8 mouse cellular contexts compared by ENCODE assay signal in the genomic region with DNA sequence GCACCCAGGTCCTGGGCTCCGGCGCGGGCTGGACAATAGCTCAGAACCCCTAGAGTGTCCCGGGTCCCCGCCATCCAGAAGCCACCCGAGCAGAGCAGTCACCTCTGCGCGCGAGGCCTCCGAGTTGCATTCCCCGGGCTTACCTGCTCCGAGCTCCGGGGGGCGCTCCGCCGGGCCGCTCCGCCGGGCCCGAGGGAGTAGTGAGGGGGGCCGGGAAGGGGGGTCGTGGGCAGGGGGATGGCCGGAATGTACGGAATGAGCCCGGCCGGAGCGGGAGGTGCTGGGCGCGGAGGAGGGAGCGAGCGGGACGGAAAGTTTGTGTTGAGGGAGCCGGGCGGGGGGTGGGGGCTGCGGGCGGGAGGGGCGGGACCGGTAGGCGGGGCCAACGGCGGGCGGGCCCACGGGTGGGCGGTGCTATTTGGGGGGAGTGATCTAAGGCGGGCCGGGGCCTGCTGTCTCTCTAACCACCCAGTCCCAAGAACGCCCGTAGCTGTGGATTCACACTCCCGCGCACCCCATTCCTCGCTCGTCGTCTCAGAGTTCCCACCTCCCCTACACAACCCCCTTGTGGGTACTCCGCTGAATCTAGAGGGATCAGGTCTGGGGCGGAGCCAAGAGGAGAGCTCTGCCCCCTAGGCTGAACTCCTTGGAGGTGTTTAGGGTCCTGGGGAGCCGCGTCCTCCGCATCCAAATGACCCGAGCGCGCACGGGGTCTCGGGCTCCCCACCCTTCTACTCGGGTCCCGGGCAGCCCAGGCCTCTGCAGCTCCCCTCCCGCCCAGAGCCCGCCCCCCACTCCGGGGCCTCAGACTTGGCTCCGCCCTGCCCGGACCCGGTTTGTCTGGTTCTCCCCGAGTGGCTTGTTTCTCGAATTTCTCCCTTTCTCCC. TPM values are rescaled to one million over a fixed set of nuclear protein-coding genes. Genes with fewer than 3 reads are reported as not detected.
DNase-seq lines count a peak whose midpoint lies in the region; ATAC-seq and TF ChIP-seq lines count a peak whose summit lies in the region.

TSS of gene Tead3 (minus strand) at position 352 of the 887 bp plus-strand sequence.

- H3K9me3 ChIP-seq in intestine, embryonic 14.5 days (ENCODE audit: control insufficient read depth, low read length): no peaks in the 10 kb centered on the region
- no peaks in the 10 kb centered on the region for H3K9me3 ChIP-seq in liver, embryonic 16.5 days (replicated peaks; ENCODE audit: control insufficient read depth, low read length)
- no peaks in the 10 kb centered on the region for H3K9me3 ChIP-seq in neural tube, embryonic 14.5 days (ENCODE audit: control insufficient read depth, low read length)

- H3K4me1 ChIP-seq in cerebellum, adult 2 months (ENCODE audit: control insufficient read depth, insufficient read depth, low read length): no peaks in the 10 kb centered on the region
- peaks cover 43% of the 10 kb centered on the region for H3K4me1 ChIP-seq in intestine, embryonic 14.5 days (replicated peaks; ENCODE audit: control insufficient read depth, insufficient read depth, low read length)
- H3K4me1 ChIP-seq in liver, embryonic 16.5 days (ENCODE audit: control insufficient read depth, low read depth, low read length): peaks cover 21% of the 10 kb centered on the region
- H3K4me1 ChIP-seq in neural tube, embryonic 14.5 days (ENCODE audit: control insufficient read depth, insufficient read depth, low read length): peaks cover 10% of the 10 kb centered on the region

- ATAC-seq in intestine, embryonic 14.5 days (replicated peaks; ENCODE audit: low FRiP score, low TSS enrichment, low read depth): peak; percentile 88
- ATAC-seq in liver, embryonic 16.5 days (ENCODE audit: low read depth): peak; percentile 75
- peak; percentile 80 for ATAC-seq in neural tube, embryonic 14.5 days (ENCODE audit: low read depth)

- H3K27ac ChIP-seq in cerebellum, adult 2 months (ENCODE audit: insufficient read depth, low read length): no peak within 1 kb of the TSS
- H3K27ac ChIP-seq in intestine, embryonic 14.5 days (ENCODE audit: low read depth): peak within 1 kb of the TSS; percentile 99
- peak within 1 kb of the TSS; percentile 57 for H3K27ac ChIP-seq in liver, embryonic 16.5 days (ENCODE audit: low read length)
- 0 out of 2 replicates have a peak within 1 kb of the TSS, but pooled peaks have one; percentile 16 for H3K27ac ChIP-seq in neural tube, embryonic 14.5 days (ENCODE audit: low read depth, low read length)

- H3K9ac ChIP-seq in intestine, embryonic 14.5 days (ENCODE audit: low read length): peak within 1 kb of the TSS; percentile 79
- peak within 1 kb of the TSS; percentile 63 for H3K9ac ChIP-seq in liver, embryonic 16.5 days (ENCODE audit: low read depth, low read length)
- peak within 1 kb of the TSS; percentile 53 for H3K9ac ChIP-seq in neural tube, embryonic 14.5 days (replicated peaks; ENCODE audit: low read depth, low read length)

- H3K4me3 ChIP-seq in cerebellum, adult 2 months (replicated peaks; ENCODE audit: insufficient read depth, low read depth, low read length): peak within 1 kb of the TSS; percentile 41
- peak within 1 kb of the TSS; percentile 82 for H3K4me3 ChIP-seq in intestine, embryonic 14.5 days (ENCODE audit: low read depth, low read length)
- H3K4me3 ChIP-seq in liver, embryonic 16.5 days (ENCODE audit: low read depth, low read length): peak within 1 kb of the TSS; percentile 69
- peak within 1 kb of the TSS; percentile 47 for H3K4me3 ChIP-seq in neural tube, embryonic 14.5 days (ENCODE audit: low read depth, low read length)

- TF ChIP-seq CTCF in cerebellum, adult 2 months (IDR thresholded peaks at IDR 0.05; ENCODE audit: borderline replicate concordance, insufficient read depth, low read depth, low read length): no peak
- no peak for TF ChIP-seq CTCF in brain, embryonic 14.5 days (IDR thresholded peaks at IDR 0.05; ENCODE audit: borderline replicate concordance, extremely low read depth, insufficient read depth, insufficient read length)

- H3K4me2 ChIP-seq in intestine, embryonic 14.5 days (ENCODE audit: low read length): peak within 1 kb of the TSS; percentile 94
- peak within 1 kb of the TSS; percentile 95 for H3K4me2 ChIP-seq in liver, embryonic 16.5 days (ENCODE audit: low read depth, low read length)
- peak within 1 kb of the TSS; percentile 74 for H3K4me2 ChIP-seq in neural tube, embryonic 14.5 days (ENCODE audit: low read depth, low read length)

- peaks cover 7% of the 10 kb centered on the region; the same call in 1 of the 2 replicates for H3K27me3 ChIP-seq in cerebellum, adult 2 months (ENCODE audit: control insufficient read depth, insufficient read depth, low read length)
- no peaks in the 10 kb centered on the region for H3K27me3 ChIP-seq in intestine, embryonic 14.5 days (replicated peaks; ENCODE audit: control insufficient read depth, insufficient read depth, low read length)
- peaks cover 40% of the 10 kb centered on the region for H3K27me3 ChIP-seq in liver, embryonic 16.5 days (ENCODE audit: control insufficient read depth, insufficient read depth, low read depth, low read length)
- peaks cover 11% of the 10 kb centered on the region for H3K27me3 ChIP-seq in neural tube, embryonic 14.5 days (ENCODE audit: control insufficient read depth, insufficient read depth, low read length)

- TF ChIP-seq POLR2A in cerebellum, adult 2 months (IDR thresholded peaks at IDR 0.05; ENCODE audit: borderline replicate concordance, insufficient read depth, low read length): no peak
- TF ChIP-seq POLR2A in brain, embryonic 14.5 days (IDR thresholded peaks at IDR 0.05; ENCODE audit: borderline replicate concordance, extremely low read depth, insufficient read depth, insufficient read length, poor library complexity, severe bottlenecking): no peak

- no peak for DNase-seq in cerebellum, adult 2 months
- no peak for DNase-seq in cerebellum, adult 11-12 months
- peak; percentile 84 for DNase-seq in brain, embryonic 14.5 days (ENCODE audit: low read depth)
- peak; percentile 84 to 86 for DNase-seq in gastrocnemius, postnatal 4 days (ENCODE audit: low spot score in 2 of 2)
- DNase-seq in intestine, embryonic 14.5 days (ENCODE audit: low spot score): peak; percentile 96
- DNase-seq in thymus, postnatal 25 days: peak; percentile 83

- no peaks in the 10 kb centered on the region for H3K36me3 ChIP-seq in intestine, embryonic 14.5 days (ENCODE audit: control insufficient read depth, insufficient read depth, low read length)
- H3K36me3 ChIP-seq in liver, embryonic 16.5 days (ENCODE audit: control insufficient read depth, insufficient read depth): no peaks in the 10 kb centered on the region
- H3K36me3 ChIP-seq in neural tube, embryonic 14.5 days (ENCODE audit: control insufficient read depth, insufficient read depth, low read length): no peaks in the 10 kb centered on the region

- WGBS in cerebellum, adult 2 months: under 1% methylated on average over 60 of the region's 73 CpGs
- WGBS in intestine, embryonic 14.5 days: under 1% methylated on average over 55 of the region's 73 CpGs
- under 1% methylated on average over 55 of the region's 73 CpGs for WGBS in liver, embryonic 16.5 days (ENCODE audit: insufficient replicate concordance)
- WGBS in neural tube, embryonic 14.5 days: under 1% methylated on average over 42 of the region's 73 CpGs

RNA-seq across cellular contexts. Expression of gene Tead3, which starts in this region (rescaled TPM):
- polyA plus RNA-seq in cerebellum, adult 2 months (2012; rRNA removed): 2.3 and 3.2 TPM in 2 replicates
- polyA plus RNA-seq in brain, embryonic 14.5 days (2012; rRNA removed): 15.6 and 16.4 TPM in 2 replicates
- total RNA-seq in gastrocnemius, postnatal 4 days (2021): 10 to 100 TPM; 24.3 to 24.6 TPM
- polyA plus RNA-seq in intestine, embryonic 14.5 days (2014; fragmentation: Nextera tagmentation; extraction: Ambion mirVana): 12.0 and 13.3 TPM in 2 replicates
- 0.50 and 0.52 TPM in 2 replicates for polyA plus RNA-seq in liver, embryonic 16.5 days (2015; fragmentation: Nextera tagmentation; extraction: Ambion mirVana)
- 1.2 and 1.6 TPM in 2 replicates for polyA plus RNA-seq in neural tube, embryonic 14.5 days (2014; fragmentation: Nextera tagmentation; extraction: Ambion mirVana)

Comparison
In these comparisons a context has a peak if more than half of its experiments do, and no peak if none do; other contexts are left out.
1. Peak in ATAC-seq, H3K4me3 ChIP-seq, H3K27ac ChIP-seq, H3K9ac ChIP-seq and H3K4me2 ChIP-seq in liver, embryonic 16.5 days; RNA of the gene not detected or under 1 TPM.
2. DNase-seq: peak in brain, embryonic 14.5 days (single experiment), gastrocnemius, postnatal 4 days (2 of 2), intestine, embryonic 14.5 days (single experiment) and thymus, postnatal 25 days (single experiment); none in cerebellum, adult 2 months (0 of 2) and cerebellum, adult 11-12 months (single experiment).
3. Peak in every context shown above with its lines, with median percentiles within 50 percentile points of each other: H3K4me3 ChIP-seq, ATAC-seq, H3K4me2 ChIP-seq and H3K9ac ChIP-seq.